Mouse (Mus musculus) kidney, adult 18-20 months (tissue): ENCODE data around the gene Gm36176.

Source experiments
- DNase-seq: peaks from one replicate; pipeline ENCODE4 v3.0.0; 2021

Gene Gm36176

DNA sequence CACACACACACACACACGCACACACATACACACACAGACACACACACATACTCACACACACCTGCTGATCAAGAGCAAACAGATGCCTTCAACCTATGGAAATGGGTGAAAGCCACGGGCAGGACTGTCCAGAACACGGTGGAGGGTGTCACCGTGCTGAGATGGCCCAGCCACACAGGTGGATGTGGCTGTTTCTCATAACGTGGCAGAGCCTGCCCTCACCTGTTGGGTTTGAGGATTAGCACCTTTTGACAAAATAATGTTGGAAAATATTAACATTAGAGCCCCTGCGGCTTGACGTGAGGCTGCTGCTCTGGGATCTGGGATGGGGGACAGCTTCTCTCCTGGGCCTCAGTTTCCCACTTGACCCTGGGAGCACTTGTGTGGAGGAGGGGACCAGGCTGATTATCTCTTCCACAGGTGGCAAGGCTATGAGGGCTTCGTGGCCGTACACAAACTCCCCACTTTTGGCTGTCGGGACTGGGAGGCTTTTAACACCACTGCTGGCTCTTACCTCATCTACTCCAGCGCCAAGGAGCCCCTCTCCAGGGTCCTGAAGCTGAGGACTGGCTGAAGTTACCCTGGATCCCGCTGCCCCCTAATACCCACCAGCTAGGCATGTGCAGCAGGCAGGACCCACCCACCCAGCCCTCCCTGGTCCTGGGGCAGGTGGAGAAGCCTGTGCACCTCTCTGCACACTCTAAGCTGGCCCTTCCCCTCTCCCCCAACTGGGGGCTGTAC is 39.6 kb downstream of the Gm36176 start:
- DNase-seq = no peak

DNA sequence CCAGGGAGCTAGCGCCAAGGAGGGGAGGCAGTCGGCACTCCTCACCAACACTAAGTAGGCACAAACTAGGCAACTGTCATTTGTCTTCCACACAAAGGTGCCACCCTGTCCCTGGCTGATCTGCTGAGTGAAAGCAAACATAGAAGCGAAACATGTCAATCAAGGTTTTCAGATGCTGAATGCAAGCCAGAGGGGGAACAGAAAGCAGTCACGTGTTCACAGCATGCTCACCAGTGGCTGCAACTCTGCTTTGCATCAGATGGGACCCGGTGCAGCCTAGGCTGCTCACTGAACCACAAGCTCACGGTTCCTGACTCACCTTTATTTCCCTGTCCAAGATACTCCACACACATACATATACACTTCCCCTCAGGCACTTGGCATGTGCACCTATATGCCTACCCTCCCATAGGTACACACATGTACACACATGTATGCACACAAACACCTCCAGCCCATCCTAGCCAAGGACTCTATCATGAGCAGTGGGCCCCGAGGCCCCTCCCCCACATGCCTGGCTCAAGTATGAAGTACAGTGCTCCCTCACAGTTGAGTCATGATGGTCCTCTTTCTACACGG is 44.5 kb downstream of the Gm36176 start:
- DNase-seq = no peak

- no peak for DNase-seq
These were observed 49.0 kb downstream of the Gm36176 start for GRCm38 (mm10) chr10:77895562-77895961.
